Mouse (Mus musculus) lung, embryonic 16.5 days (tissue): ENCODE data around the gene Olfr60. TPM values are rescaled to one million over a fixed set of nuclear protein-coding genes. Genes with fewer than 3 reads are reported as not detected.

Experiments
- ATAC-seq: fragments of 200-750 bp; cut with Nextera tagmentation; 2 replicates; pipeline ENCODE4 v1.8.0; 2017; ENCODE audit warnings: low read depth, mild to moderate bottlenecking, moderate library complexity
- H3K27ac ChIP-seq: fragments of 300-500 bp; sonication (generic); 2 replicates; pipeline ENCODE4 v1.5.1; 2014; ENCODE audit warnings: mild to moderate bottlenecking, control low read depth, low read length
- H3K27me3 ChIP-seq: fragments of 300-500 bp; sonication (generic); 2 replicates; pipeline ENCODE4 v1.6.1; 2014; ENCODE audit warnings: low read depth, low read length, mixed read lengths; ENCODE audit not compliant: control insufficient read depth, insufficient read depth
- H3K36me3 ChIP-seq: fragments of 300-500 bp; sonication (generic); 2 replicates; pipeline ENCODE4 v1.6.1; 2014; ENCODE audit warnings: low read length; ENCODE audit not compliant: control insufficient read depth, insufficient read depth
- H3K4me1 ChIP-seq: fragments of 300-500 bp; sonication (generic); replicated peaks from 2 replicates; pipeline ENCODE4 v1.6.1; 2014; ENCODE audit warnings: low read length, mixed read lengths; ENCODE audit not compliant: control insufficient read depth, insufficient read depth
- H3K4me2 ChIP-seq: fragments of 300-500 bp; sonication (generic); 2 replicates; pipeline ENCODE4 v1.6.1; 2014; ENCODE audit warnings: low read depth, low read length, control low read depth
- H3K4me3 ChIP-seq: fragments of 300-500 bp; sonication (generic); 2 replicates; pipeline ENCODE4 v1.5.1; 2014; ENCODE audit warnings: mild to moderate bottlenecking, low read length, control low read depth
- H3K9ac ChIP-seq: fragments of 300-500 bp; sonication (generic); 2 replicates; pipeline ENCODE4 v1.6.1; 2014; ENCODE audit warnings: low read length, control low read depth
- H3K9me3 ChIP-seq: fragments of 300-500 bp; sonication (generic); 2 replicates; pipeline ENCODE4 v1.6.1; 2016; ENCODE audit warnings: low read length; ENCODE audit not compliant: control insufficient read depth
- WGBS: fragments of 180-500 bp; shearing (Covaris S2); extraction: QIAGEN DNeasy Blood & Tissue Kit; methylation state at CpG from one replicate; pipeline ENCODE4 v1.1.7; 2014; 5-methylcytosine and 5-hydroxymethylcytosine counted together
- polyA plus RNA-seq: library from polyadenylated mRNA; unstranded; fragments of >200 nt; fragmentation: Nextera tagmentation; extraction: Ambion mirVana; gene quantifications from 2 replicates; pipeline ENCODE4 v1.2.1, GENCODE M21; 2015

The Olfr60 gene
- polyA plus RNA-seq, 1 experiment from 2014 or later: not detected

- no peaks in the 10 kb centered on the region for H3K4me1 ChIP-seq
- no peak overlapping the region for H3K27ac ChIP-seq
- no peaks in the 10 kb centered on the region for H3K36me3 ChIP-seq
- H3K27me3 ChIP-seq: no peaks in the 10 kb centered on the region
- H3K9me3 ChIP-seq: no peaks in the 10 kb centered on the region
- no peak overlapping the region for H3K4me3 ChIP-seq
- no peak overlapping the region for H3K9ac ChIP-seq
- 76% methylated on average over 3 of the region's 3 CpGs for WGBS
- no peak for ATAC-seq
- no peak overlapping the region for H3K4me2 ChIP-seq
Observed at GRCm38 (mm10) chr7:140319861-140320385, 41.5 kb downstream of the Olfr60 start.

- no peak overlapping the region for H3K9ac ChIP-seq
Observed at GRCm38 (mm10) chr7:140299416-140299815, 62.1 kb downstream of the Olfr60 start.

GRCm38 (mm10) chr7:140296876-140297275 lies 64.6 kb downstream of the Olfr60 start:
- Histone ChIP-seq H3K4me2 (no peak overlapping the region), H3K36me3 (no peaks in the 10 kb centered on the region), H3K27ac (no peak overlapping the region), H3K9ac (no peak overlapping the region), H3K27me3 (no peaks in the 10 kb centered on the region), H3K9me3 (no peaks in the 10 kb centered on the region), H3K4me1 (no peaks in the 10 kb centered on the region), H3K4me3 (no peak overlapping the region)
- 63% methylated on average over 6 of the region's 6 CpGs for WGBS
- no peak for ATAC-seq

More at GRCm38 (mm10) chr7:140299416-140299815, 62.1 kb downstream of the Olfr60 start:
- no peak overlapping the region for H3K4me2 ChIP-seq
- no peaks in the 10 kb centered on the region for H3K27me3 ChIP-seq
- no peak for ATAC-seq
- H3K4me3 ChIP-seq: no peak overlapping the region
- H3K27ac ChIP-seq: no peak overlapping the region
- H3K4me1 ChIP-seq: no peaks in the 10 kb centered on the region
- H3K9me3 ChIP-seq: no peaks in the 10 kb centered on the region
- H3K36me3 ChIP-seq: no peaks in the 10 kb centered on the region
- WGBS: 81% methylated on average over 3 of the region's 3 CpGs

GRCm38 (mm10) chr7:140295746-140296145 lies 65.7 kb downstream of the Olfr60 start:
- no peak for ATAC-seq
- Histone ChIP-seq H3K9me3 (no peaks in the 10 kb centered on the region), H3K4me2 (no peak overlapping the region), H3K27me3 (no peaks in the 10 kb centered on the region), H3K4me3 (no peak overlapping the region), H3K4me1 (no peaks in the 10 kb centered on the region), H3K9ac (no peak overlapping the region), H3K36me3 (no peaks in the 10 kb centered on the region), H3K27ac (no peak overlapping the region)
- WGBS: 78% methylated on average over 9 of the region's 9 CpGs

Other genes starting within 250 kb of the Olfr60 start
- 19.9 and 21.3 TPM in 2 replicates for gene Paox, start 245.9 kb downstream of the Olfr60 start, polyA plus RNA-seq
- gene Echs1, start 245.2 kb downstream of the Olfr60 start, polyA plus RNA-seq: 141 and 148 TPM in 2 replicates
- 20.7 and 24.8 TPM in 2 replicates for gene Mtg1, start 224.1 kb downstream of the Olfr60 start, polyA plus RNA-seq
- 0.25 and 0.41 TPM in 2 replicates for gene Sprn, start 206.8 kb downstream of the Olfr60 start, polyA plus RNA-seq
- not detected in 2 replicates for gene Olfr522, start 196.9 kb downstream of the Olfr60 start, polyA plus RNA-seq
- gene Olfr523, start 188.5 kb downstream of the Olfr60 start, polyA plus RNA-seq: not detected in 2 replicates
- gene Olfr524, start 155.7 kb downstream of the Olfr60 start, polyA plus RNA-seq: 0.05 and 0.08 TPM in 2 replicates
- gene Cd163l1, start 143.4 kb downstream of the Olfr60 start, polyA plus RNA-seq: 0.59 and 2.3 TPM in 2 replicates
- 0.06 TPM in 1 of 2 replicates, not detected in the other for gene 5830411N06Rik, start 114.4 kb downstream of the Olfr60 start, polyA plus RNA-seq
- gene Olfr525, start 40.8 kb downstream of the Olfr60 start, polyA plus RNA-seq: not detected in 2 replicates
- gene Olfr527, start 27.7 kb downstream of the Olfr60 start, polyA plus RNA-seq: not detected in 2 replicates
- not detected in 2 replicates for gene Olfr530, start 14.7 kb upstream of the Olfr60 start, polyA plus RNA-seq
- not detected in 2 replicates for gene Olfr531, start 41.2 kb upstream of the Olfr60 start, polyA plus RNA-seq
- not detected in 2 replicates for gene Olfr532, start 60.0 kb upstream of the Olfr60 start, polyA plus RNA-seq
- gene Olfr533, start 101.7 kb upstream of the Olfr60 start, polyA plus RNA-seq: not detected in 2 replicates
- gene Olfr535, start 122.5 kb upstream of the Olfr60 start, polyA plus RNA-seq: not detected in 2 replicates
- not detected in 2 replicates for gene Olfr536, start 145.7 kb upstream of the Olfr60 start, polyA plus RNA-seq
- gene Olfr538, start 206.2 kb upstream of the Olfr60 start, polyA plus RNA-seq: not detected in 2 replicates
- gene Olfr46, start 239.6 kb upstream of the Olfr60 start, polyA plus RNA-seq: not detected in 2 replicates